Mouse (Mus musculus): ENCODE measurements around the gene Slc25a26.

DNA sequence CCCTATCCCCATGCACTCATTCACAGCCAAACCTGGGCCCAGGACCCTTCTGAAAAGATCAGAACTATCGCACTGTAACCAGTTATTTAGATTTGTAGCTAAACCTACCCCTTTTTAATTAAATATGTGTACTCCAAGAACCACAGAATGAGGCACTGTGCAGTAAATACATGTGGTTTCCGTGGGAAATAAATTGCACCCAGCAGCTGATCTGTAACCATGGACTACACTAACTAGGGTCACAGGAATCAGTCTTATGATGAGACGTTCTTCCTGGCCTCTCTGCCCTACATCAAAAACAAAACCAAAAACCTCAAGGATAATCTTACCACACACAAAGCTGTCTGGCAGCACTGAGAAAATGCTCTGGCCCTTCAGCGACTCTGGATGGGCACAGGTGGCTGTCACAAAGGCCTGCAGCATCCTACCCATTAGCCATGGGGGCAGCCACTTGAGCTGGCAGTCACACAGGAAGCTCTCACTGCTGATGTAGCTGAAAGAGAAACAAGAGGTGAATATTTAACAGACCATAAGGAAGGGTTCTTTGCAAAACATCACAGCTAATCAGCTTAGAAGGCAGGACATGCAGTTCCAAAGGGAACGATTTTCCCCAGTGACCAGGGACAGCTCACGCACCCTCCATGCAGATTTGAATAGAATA lies 113.2 kb downstream of the Slc25a26 start:
- TF ChIP-seq CTCF (conservative IDR thresholded peaks at IDR 0.05; ENCODE audit: low read length) (no peak), POU5F1 (IDR thresholded peaks at IDR 0.05; ENCODE audit: borderline replicate concordance, low read length) (no peak), NANOG (IDR thresholded peaks at IDR 0.05; ENCODE audit: borderline replicate concordance, low read length) (no peak)
